In genomic region chr9:115919736-115920135, GRCm38 (mm10) we compare ENCODE assay signal across 23 mouse cellular contexts. TPM values are rescaled to one million over a fixed set of nuclear protein-coding genes. Genes with fewer than 3 reads are reported as not detected.
DNase-seq lines count a peak whose midpoint lies in the region; ATAC-seq and TF ChIP-seq lines count a peak whose summit lies in the region.
"Had no signal": no experiment of that assay in that cellular context is flagged by ENCODE, and none has a peak within 500 bp of the region (broad histone marks: within the 10 kb centered on the region; RNA-seq: fewer than 3 reads in every experiment).

No protein-coding gene starts in this region.

- 81% methylated on average over 3 of the region's 3 CpGs for WGBS in kidney, embryonic 16.5 days
- WGBS in intestine, embryonic 15.5 days: 75% methylated on average over 3 of the region's 3 CpGs
- WGBS in intestine, embryonic 16.5 days: 69% methylated on average over 3 of the region's 3 CpGs

- H3K9me3 ChIP-seq in kidney, embryonic 16.5 days (ENCODE audit: low read length): 0 out of 2 replicates have a peak, but pooled peaks cover 6% of the 10 kb centered on the region
- no peaks in the 10 kb centered on the region for H3K9me3 ChIP-seq in intestine, embryonic 15.5 days
- no peaks in the 10 kb centered on the region for H3K9me3 ChIP-seq in intestine, embryonic 16.5 days (ENCODE audit: control insufficient read depth, low read length)
- H3K9me3 ChIP-seq: embryonic facial prominence, embryonic 13.5 days; embryonic facial prominence, embryonic 15.5 days; forebrain, embryonic 10.5 days; forebrain, embryonic 12.5 days had no signal

- no peak overlapping the region for H3K4me2 ChIP-seq in kidney, embryonic 16.5 days (replicated peaks; ENCODE audit: low read depth, low read length)
- no peak overlapping the region for H3K4me2 ChIP-seq in intestine, embryonic 15.5 days (replicated peaks)
- no peak overlapping the region for H3K4me2 ChIP-seq in intestine, embryonic 16.5 days (ENCODE audit: low read depth, low read length)
- H3K4me2 ChIP-seq: embryonic facial prominence, embryonic 13.5 days; embryonic facial prominence, embryonic 15.5 days; forebrain, embryonic 12.5 days had no signal

- 0 out of 2 replicates have a peak, but pooled peaks have one; percentile 57 for ATAC-seq in kidney, embryonic 16.5 days (ENCODE audit: low FRiP score, low TSS enrichment)
- peak; percentile 95 for ATAC-seq in intestine, embryonic 15.5 days
- ATAC-seq in intestine, embryonic 16.5 days: peak; percentile 98
- ATAC-seq: forebrain, embryonic 14.5 days had no signal

- no peaks in the 10 kb centered on the region for H3K4me1 ChIP-seq in kidney, embryonic 16.5 days (ENCODE audit: insufficient read depth, low read length)
- peaks cover under 1% of the 10 kb centered on the region; the same call in 1 of the 2 replicates for H3K4me1 ChIP-seq in intestine, embryonic 15.5 days (replicated peaks)
- H3K4me1 ChIP-seq in intestine, embryonic 16.5 days (ENCODE audit: control insufficient read depth, insufficient read depth, low read length): no peaks in the 10 kb centered on the region
- H3K4me1 ChIP-seq: embryonic facial prominence, embryonic 13.5 days; forebrain, embryonic 10.5 days; forebrain, embryonic 12.5 days had no signal

- no peak overlapping the region for H3K4me3 ChIP-seq in kidney, embryonic 16.5 days (ENCODE audit: low read length)
- no peak overlapping the region for H3K4me3 ChIP-seq in intestine, embryonic 15.5 days (replicated peaks)
- no peak overlapping the region for H3K4me3 ChIP-seq in intestine, embryonic 16.5 days (ENCODE audit: low read length)
- no peak overlapping the region for H3K4me3 ChIP-seq in left cerebral cortex, adult 2 months
- H3K4me3 ChIP-seq: embryonic facial prominence, embryonic 13.5 days; embryonic facial prominence, embryonic 15.5 days; erythroblast, embryonic 14.5 days; forebrain, embryonic 10.5 days; forebrain, embryonic 12.5 days had no signal

- no peak for TF ChIP-seq CTCF in left cerebral cortex, adult 2 months (IDR thresholded peaks at IDR 0.05)

- H3K27ac ChIP-seq in kidney, embryonic 16.5 days (ENCODE audit: low read length): no peak overlapping the region
- H3K27ac ChIP-seq in intestine, embryonic 15.5 days: no peak overlapping the region
- H3K27ac ChIP-seq in intestine, embryonic 16.5 days (ENCODE audit: low read length): no peak overlapping the region
- H3K27ac ChIP-seq in left cerebral cortex, adult 2 months: no peak overlapping the region
- H3K27ac ChIP-seq: embryonic facial prominence, embryonic 13.5 days; embryonic facial prominence, embryonic 15.5 days; forebrain, embryonic 10.5 days; forebrain, embryonic 12.5 days had no signal

- no peaks in the 10 kb centered on the region for H3K36me3 ChIP-seq in kidney, embryonic 16.5 days (ENCODE audit: insufficient read depth, low read length)
- H3K36me3 ChIP-seq in intestine, embryonic 15.5 days: no peaks in the 10 kb centered on the region
- no peaks in the 10 kb centered on the region for H3K36me3 ChIP-seq in intestine, embryonic 16.5 days (ENCODE audit: control insufficient read depth, insufficient read depth, low read length)
- H3K36me3 ChIP-seq: embryonic facial prominence, embryonic 13.5 days; embryonic facial prominence, embryonic 15.5 days; forebrain, embryonic 10.5 days; forebrain, embryonic 12.5 days had no signal

- DNase-seq in kidney, adult 11 months: no peak
- no peak for DNase-seq in left cerebral cortex, adult 2 months (ENCODE audit: extremely low spot score in 1 of 2, low spot score in 2 of 2)
- no peak for DNase-seq in left cerebral cortex, postnatal 4 days
- DNase-seq: adrenal gland, adult 2 months; adrenal gland, postnatal 10 days; adrenal gland, postnatal 25 days; cerebellum, adult 11 months; cerebellum, adult 18-20 months; cerebellum, adult 8-10 months; cerebellum, adult 9-11 months; cerebellum, postnatal 14 days; cerebellum, postnatal 36 days; embryo, embryonic 11 days had no signal

- no peaks in the 10 kb centered on the region for H3K27me3 ChIP-seq in kidney, embryonic 16.5 days (ENCODE audit: insufficient read depth, low read length)
- H3K27me3 ChIP-seq in intestine, embryonic 15.5 days (replicated peaks): no peaks in the 10 kb centered on the region
- H3K27me3 ChIP-seq in intestine, embryonic 16.5 days (replicated peaks; ENCODE audit: control insufficient read depth, insufficient read depth, low read length): no peaks in the 10 kb centered on the region
- H3K27me3 ChIP-seq: embryonic facial prominence, embryonic 13.5 days; embryonic facial prominence, embryonic 15.5 days; forebrain, embryonic 12.5 days had no signal

- H3K9ac ChIP-seq in kidney, embryonic 16.5 days (replicated peaks; ENCODE audit: low read length): no peak overlapping the region
- no peak overlapping the region for H3K9ac ChIP-seq in intestine, embryonic 15.5 days
- H3K9ac ChIP-seq in intestine, embryonic 16.5 days (ENCODE audit: low read depth, low read length): no peak overlapping the region
- H3K9ac ChIP-seq: embryonic facial prominence, embryonic 13.5 days; embryonic facial prominence, embryonic 15.5 days; forebrain, embryonic 12.5 days had no signal

- intact Hi-C loops in left cerebral cortex, adult 2 months (cut with DNase I): no loop called here
- intact Hi-C loops in left cerebral cortex, postnatal 4 days (cut with DNase I): no loop called here

RNA-seq across cellular contexts. Expression of gene Gadl1, which starts 10.5 kb away (rescaled TPM):
- 0.49 and 0.96 TPM in 2 replicates for polyA plus RNA-seq in kidney, embryonic 16.5 days (2015; fragmentation: Nextera tagmentation; extraction: Ambion mirVana)
- 0.50 and 0.53 TPM in 2 replicates for polyA plus RNA-seq in intestine, embryonic 15.5 days (2015; fragmentation: Nextera tagmentation; extraction: Ambion mirVana)
- polyA plus RNA-seq in intestine, embryonic 16.5 days (2015; fragmentation: Nextera tagmentation; extraction: Ambion mirVana): 0.21 and 0.39 TPM in 2 replicates
- total RNA-seq in left cerebral cortex, adult 2 months (2021): under 1 TPM; 0.57 to 0.61 TPM
- total RNA-seq in left cerebral cortex, postnatal 4 days (2021): under 1 TPM in 1 of 2 experiments, not detected in 1; 0.10 TPM
- total RNA-seq: ES-E14 had no signal
- polyA plus RNA-seq: erythroblast, embryonic 14.5 days had no signal
